Mouse (Mus musculus) inflammation-experienced regulatory T-cells, adult 6 months (primary cell): ENCODE results near the gene Sh3tc1. TPM values are rescaled to one million over a fixed set of nuclear protein-coding genes. Genes with fewer than 3 reads are reported as not detected.

Experiments
- ATAC-seq: one replicate; pipeline ENCODE4 v1.8.0; 2017
- polyA plus RNA-seq, 3 experiments: library from polyadenylated mRNA; unstranded; fragments of 100-300 nt; shearing (Covaris generic); gene quantifications; one replicate each; pipeline ENCODE4 v1.2.1; 2017

The Sh3tc1 gene
- polyA plus RNA-seq, 3 experiments from 2014 or later: 1.1 to 2.2 (median 1.4) TPM

GRCm38 (mm10) chr5:35751016-35751415, 11.2 kb upstream of the Sh3tc1 start:
- ATAC-seq: no peak

GRCm38 (mm10) chr5:35750026-35750425, 10.2 kb upstream of the Sh3tc1 start:
- no peak for ATAC-seq

GRCm38 (mm10) chr5:35749416-35749815, 9.6 kb upstream of the Sh3tc1 start:
- ATAC-seq: no peak

GRCm38 (mm10) chr5:35746910-35747309, 7.1 kb upstream of the Sh3tc1 start:
- no peak for ATAC-seq

GRCm38 (mm10) chr5:35745406-35745805, 5.6 kb upstream of the Sh3tc1 start:
- no peak for ATAC-seq

GRCm38 (mm10) chr5:35743990-35744722, 4.4 kb upstream of the Sh3tc1 start:
- no peak for ATAC-seq

GRCm38 (mm10) chr5:35743238-35743951, 3.6 kb upstream of the Sh3tc1 start:
- ATAC-seq: no peak

- no peak for ATAC-seq
These were observed 1.5 kb upstream of the Sh3tc1 start for GRCm38 (mm10) chr5:35741225-35741820.

- ATAC-seq: no peak
These were observed 929 bp upstream of the Sh3tc1 start for GRCm38 (mm10) chr5:35740716-35741115.

GRCm38 (mm10) chr5:35739005-35739404, 782 bp downstream of the Sh3tc1 start:
- ATAC-seq: no peak

GRCm38 (mm10) chr5:35737231-35737901, 2.4 kb downstream of the Sh3tc1 start:
- no peak for ATAC-seq

- no peak for ATAC-seq
These were observed 6.3 kb downstream of the Sh3tc1 start for GRCm38 (mm10) chr5:35733523-35733922.

GRCm38 (mm10) chr5:35731006-35731405, 8.8 kb downstream of the Sh3tc1 start:
- no peak for ATAC-seq

GRCm38 (mm10) chr5:35730552-35730951, 9.2 kb downstream of the Sh3tc1 start:
- ATAC-seq: no peak

GRCm38 (mm10) chr5:35729844-35730243, 9.9 kb downstream of the Sh3tc1 start:
- ATAC-seq: peak; percentile 57

GRCm38 (mm10) chr5:35728957-35729460, 10.8 kb downstream of the Sh3tc1 start:
- peak; percentile 89 for ATAC-seq

GRCm38 (mm10) chr5:35728344-35728956, 11.3 kb downstream of the Sh3tc1 start:
- no peak for ATAC-seq

GRCm38 (mm10) chr5:35727447-35727846, 12.3 kb downstream of the Sh3tc1 start:
- ATAC-seq: no peak

- no peak for ATAC-seq
These were observed 13.9 kb downstream of the Sh3tc1 start for GRCm38 (mm10) chr5:35725840-35726239.

GRCm38 (mm10) chr5:35723900-35724299, 15.9 kb downstream of the Sh3tc1 start:
- ATAC-seq: no peak

GRCm38 (mm10) chr5:35722654-35723053, 17.1 kb downstream of the Sh3tc1 start:
- ATAC-seq: no peak

- ATAC-seq: no peak
These were observed 17.9 kb downstream of the Sh3tc1 start for GRCm38 (mm10) chr5:35721933-35722332.
